Mouse (Mus musculus) forebrain, embryonic 16.5 days (tissue): ENCODE measurements around the gene Ctla4. TPM values are rescaled to one million over a fixed set of nuclear protein-coding genes. Genes with fewer than 3 reads are reported as not detected.

Source experiments
- ATAC-seq: fragments of 200-750 bp; cut with Nextera tagmentation; 2 replicates; pipeline ENCODE4 v1.8.0; 2017; ENCODE audit warnings: mild to moderate bottlenecking, moderate library complexity
- H3K27ac ChIP-seq: fragments of 300-500 bp; sonication (generic); 2 replicates; pipeline ENCODE4 v1.5.1; 2014; ENCODE audit warnings: low read length, control low read depth
- H3K27me3 ChIP-seq: fragments of 300-500 bp; sonication (generic); replicated peaks from 2 replicates; pipeline ENCODE4 v1.6.1; 2014; ENCODE audit warnings: low read length; ENCODE audit not compliant: control insufficient read depth, insufficient read depth
- H3K36me3 ChIP-seq: fragments of 300-500 bp; sonication (generic); 2 replicates; pipeline ENCODE4 v1.6.1; 2014; ENCODE audit not compliant: control insufficient read depth, insufficient read depth
- H3K4me1 ChIP-seq: fragments of 300-500 bp; sonication (generic); replicated peaks from 2 replicates; pipeline ENCODE4 v1.6.1; 2014; ENCODE audit warnings: low read length; ENCODE audit not compliant: control insufficient read depth, insufficient read depth
- H3K4me2 ChIP-seq: fragments of 300-500 bp; sonication (generic); 2 replicates; pipeline ENCODE4 v1.6.1; 2014; ENCODE audit warnings: mild to moderate bottlenecking, low read length, control low read depth
- H3K4me3 ChIP-seq: fragments of 300-500 bp; sonication (generic); replicated peaks from 2 replicates; pipeline ENCODE4 v1.5.1; 2014; ENCODE audit warnings: mild to moderate bottlenecking, low read length, control low read depth
- H3K9ac ChIP-seq: fragments of 300-500 bp; sonication (generic); replicated peaks from 2 replicates; pipeline ENCODE4 v1.6.1; 2014; ENCODE audit warnings: low read depth, low read length, control low read depth
- H3K9me3 ChIP-seq: fragments of 300-500 bp; sonication (generic); 2 replicates; pipeline ENCODE4 v1.6.1; 2016; ENCODE audit warnings: low read length; ENCODE audit not compliant: control insufficient read depth
- WGBS: fragments of 180-500 bp; shearing (Covaris S2); extraction: QIAGEN DNeasy Blood & Tissue Kit; methylation state at CpG from one replicate; pipeline ENCODE4 v1.1.7; 2014; 5-methylcytosine and 5-hydroxymethylcytosine counted together
- polyA plus RNA-seq: library from polyadenylated mRNA; unstranded; fragments of >200 nt; fragmentation: Nextera tagmentation; extraction: Ambion mirVana; gene quantifications from 2 replicates; pipeline ENCODE4 v1.2.1, GENCODE M21; 2015

The Ctla4 gene
- polyA plus RNA-seq, 1 experiment from 2014 or later, result not detected

DNA sequence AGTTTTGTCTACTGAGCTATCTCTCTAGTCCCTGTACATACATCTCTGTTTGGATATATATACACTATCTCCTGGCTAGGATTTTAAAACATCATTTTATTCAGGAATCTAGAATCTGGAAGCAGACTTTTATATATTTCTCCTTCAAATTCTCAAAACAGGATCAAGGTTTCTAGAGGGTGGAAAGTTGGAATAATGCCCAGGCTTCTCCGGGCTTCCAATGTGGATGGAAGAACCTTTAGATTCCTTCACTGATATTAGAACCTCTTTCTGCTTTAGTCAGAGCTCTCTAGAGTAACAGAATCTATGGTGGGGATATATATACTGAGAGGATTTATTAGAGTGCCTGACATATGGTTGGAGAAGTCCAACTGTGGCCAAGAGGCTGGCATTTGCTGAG lies 2.2 kb upstream of the Ctla4 start:
- Histone ChIP-seq H3K27me3 (no peaks in the 10 kb centered on the region), H3K27ac (no peak overlapping the region)
- 89% methylated on average over 1 of the region's 1 CpGs for WGBS

DNA sequence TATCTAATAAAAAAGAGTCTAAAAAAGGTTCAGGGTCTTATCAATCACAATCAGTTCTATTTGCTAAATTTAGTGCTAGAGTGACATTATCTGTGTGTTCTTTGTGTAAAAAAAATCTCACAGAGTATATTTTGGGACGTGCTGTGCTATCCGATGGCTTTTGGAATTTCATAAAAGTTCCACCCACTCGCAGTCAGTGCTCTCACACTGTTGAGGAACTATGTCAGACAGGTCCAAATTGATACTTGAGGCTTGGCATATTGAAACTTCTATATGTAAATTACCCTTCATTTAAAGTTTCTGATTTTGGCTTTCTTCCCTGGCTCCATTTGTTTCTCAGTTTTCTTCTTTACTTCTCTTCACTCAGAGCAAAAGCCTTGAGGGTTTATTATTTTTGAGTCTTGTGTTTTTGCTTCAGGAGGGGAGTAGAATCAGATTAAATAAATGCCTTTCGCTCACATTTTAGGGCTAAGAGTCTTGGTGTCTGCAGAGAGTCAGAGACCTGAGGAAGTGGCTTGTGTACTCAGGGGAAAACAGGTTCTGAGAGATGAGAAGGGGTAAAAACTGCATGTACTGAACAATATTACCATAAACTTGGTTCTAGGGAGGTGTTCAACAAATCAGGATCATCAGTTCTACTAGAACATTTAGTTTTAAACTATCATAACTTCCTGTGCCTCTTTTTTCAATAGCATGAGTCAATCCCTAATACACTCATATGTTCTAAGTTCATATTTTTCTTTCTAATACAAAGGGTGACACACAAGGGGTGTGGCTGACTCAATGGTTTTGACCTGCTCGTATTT lies 11.5 kb downstream of the Ctla4 start:
- H3K9me3 ChIP-seq, result no peaks in the 10 kb centered on the region
- WGBS, result 87% methylated on average over 5 of the region's 5 CpGs
- ATAC-seq, result no peak
- no peaks in the 10 kb centered on the region for H3K27me3 ChIP-seq
- H3K4me2 ChIP-seq, result no peak overlapping the region
- no peak overlapping the region for H3K9ac ChIP-seq
- no peak overlapping the region for H3K27ac ChIP-seq
- H3K36me3 ChIP-seq, result no peaks in the 10 kb centered on the region
- 0 out of 2 replicates have a peak, but pooled peaks cover 3% of the 10 kb centered on the region for H3K4me1 ChIP-seq
- no peak overlapping the region for H3K4me3 ChIP-seq

More for the DNA sequence above, 2.2 kb upstream of the Ctla4 start:
- H3K36me3 ChIP-seq, result no peaks in the 10 kb centered on the region
- H3K4me1 ChIP-seq, result 0 out of 2 replicates have a peak, but pooled peaks cover 3% of the 10 kb centered on the region
- H3K9me3 ChIP-seq, result no peaks in the 10 kb centered on the region
- ATAC-seq, result no peak
- no peak overlapping the region for H3K9ac ChIP-seq
- H3K4me3 ChIP-seq, result no peak overlapping the region
- H3K4me2 ChIP-seq, result no peak overlapping the region

DNA sequence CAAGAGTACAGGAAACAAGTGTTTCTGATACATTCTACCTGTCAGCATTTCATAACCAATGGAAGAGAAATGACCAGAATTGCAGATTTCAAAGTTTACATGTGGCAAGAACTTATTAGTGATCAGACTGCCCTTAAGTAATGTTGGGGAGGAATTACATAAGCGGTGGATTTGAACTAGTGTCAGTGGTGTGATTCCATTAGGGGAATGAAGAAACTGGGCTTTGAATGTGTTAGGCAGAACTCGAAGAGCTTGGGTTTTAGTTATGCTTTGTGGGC lies 12.1 kb downstream of the Ctla4 start:
- Histone ChIP-seq H3K27ac (no peak overlapping the region), H3K4me1 (0 out of 2 replicates have a peak, but pooled peaks cover 3% of the 10 kb centered on the region), H3K4me3 (no peak overlapping the region), H3K36me3 (no peaks in the 10 kb centered on the region), H3K9me3 (no peaks in the 10 kb centered on the region), H3K4me2 (no peak overlapping the region), H3K27me3 (no peaks in the 10 kb centered on the region), H3K9ac (no peak overlapping the region)
- 88% methylated on average over 2 of the region's 2 CpGs for WGBS
- no peak for ATAC-seq

DNA sequence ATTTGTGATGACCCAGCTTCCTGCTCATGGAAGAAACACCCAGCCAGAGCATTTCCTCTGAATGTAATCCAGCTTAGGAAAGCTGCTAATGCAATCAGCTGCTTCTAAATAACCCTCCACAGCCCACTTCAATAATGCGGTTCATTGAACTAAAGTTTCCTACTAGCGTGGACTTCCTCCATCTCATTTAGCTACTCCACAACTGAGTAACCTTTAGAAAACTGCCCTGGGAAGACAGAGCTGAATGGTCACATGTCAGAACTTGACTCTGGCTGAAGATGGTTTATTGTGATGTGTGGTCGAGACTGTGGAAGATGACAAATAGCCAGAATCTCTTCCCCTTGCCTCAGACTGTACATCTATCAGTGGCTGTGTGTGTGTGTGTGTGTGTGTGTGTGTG lies 12.4 kb downstream of the Ctla4 start:
- H3K4me2 ChIP-seq, result no peak overlapping the region
- H3K4me3 ChIP-seq, result no peak overlapping the region
- H3K27ac ChIP-seq, result no peak overlapping the region
- ATAC-seq, result no peak
- H3K9me3 ChIP-seq, result no peaks in the 10 kb centered on the region
- WGBS, result 77% methylated on average over 3 of the region's 3 CpGs
- no peaks in the 10 kb centered on the region for H3K36me3 ChIP-seq
- H3K27me3 ChIP-seq, result no peaks in the 10 kb centered on the region
- H3K9ac ChIP-seq, result no peak overlapping the region
- H3K4me1 ChIP-seq, result 0 out of 2 replicates have a peak, but pooled peaks cover 3% of the 10 kb centered on the region

- H3K27ac ChIP-seq, result no peak overlapping the region
- ATAC-seq, result peak; percentile 82
Measured at GRCm38 (mm10) chr1:60902547-60902946, 15.7 kb downstream of the Ctla4 start.

DNA sequence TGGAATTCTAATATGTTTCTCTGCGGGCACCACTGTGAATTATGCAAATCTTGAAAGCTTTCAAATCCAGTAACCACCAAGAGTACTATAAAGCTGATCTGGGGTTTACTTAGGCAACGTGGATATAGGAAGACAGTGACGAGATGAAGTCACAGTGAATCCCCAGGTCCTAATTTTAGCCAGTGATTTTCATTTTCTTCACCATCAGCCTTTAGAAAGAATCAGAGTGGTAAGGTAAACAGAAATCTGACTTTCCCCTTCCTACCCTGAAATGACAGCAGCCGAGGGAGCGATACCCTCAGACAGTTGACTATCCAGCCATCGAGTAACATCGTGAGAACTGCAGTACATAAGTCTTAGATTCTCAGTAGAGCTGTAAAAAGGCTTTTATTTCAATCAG lies 16.3 kb downstream of the Ctla4 start:
- 78% methylated on average over 7 of the region's 7 CpGs for WGBS
- Histone ChIP-seq H3K27me3 (no peaks in the 10 kb centered on the region), H3K4me2 (no peak overlapping the region), H3K27ac (no peak overlapping the region), H3K4me1 (0 out of 2 replicates have a peak, but pooled peaks cover 3% of the 10 kb centered on the region), H3K36me3 (no peaks in the 10 kb centered on the region), H3K9me3 (no peaks in the 10 kb centered on the region), H3K4me3 (no peak overlapping the region), H3K9ac (no peak overlapping the region)
- no peak for ATAC-seq

More at GRCm38 (mm10) chr1:60902547-60902946, 15.7 kb downstream of the Ctla4 start:
- WGBS, result 25% methylated on average over 6 of the region's 6 CpGs
- Histone ChIP-seq H3K9ac (no peak overlapping the region), H3K9me3 (no peaks in the 10 kb centered on the region), H3K4me1 (0 out of 2 replicates have a peak, but pooled peaks cover 3% of the 10 kb centered on the region), H3K4me3 (no peak overlapping the region), H3K36me3 (no peaks in the 10 kb centered on the region), H3K4me2 (no peak overlapping the region), H3K27me3 (no peaks in the 10 kb centered on the region)

- Histone ChIP-seq H3K36me3 (no peaks in the 10 kb centered on the region), H3K9ac (no peak overlapping the region), H3K4me3 (no peak overlapping the region), H3K4me1 (0 out of 2 replicates have a peak, but pooled peaks cover 3% of the 10 kb centered on the region), H3K27ac (no peak overlapping the region), H3K9me3 (no peaks in the 10 kb centered on the region), H3K27me3 (no peaks in the 10 kb centered on the region), H3K4me2 (no peak overlapping the region)
- ATAC-seq, result no peak
- 95% methylated on average over 2 of the region's 2 CpGs for WGBS
Measured at GRCm38 (mm10) chr1:60904456-60904978, 17.7 kb downstream of the Ctla4 start.

DNA sequence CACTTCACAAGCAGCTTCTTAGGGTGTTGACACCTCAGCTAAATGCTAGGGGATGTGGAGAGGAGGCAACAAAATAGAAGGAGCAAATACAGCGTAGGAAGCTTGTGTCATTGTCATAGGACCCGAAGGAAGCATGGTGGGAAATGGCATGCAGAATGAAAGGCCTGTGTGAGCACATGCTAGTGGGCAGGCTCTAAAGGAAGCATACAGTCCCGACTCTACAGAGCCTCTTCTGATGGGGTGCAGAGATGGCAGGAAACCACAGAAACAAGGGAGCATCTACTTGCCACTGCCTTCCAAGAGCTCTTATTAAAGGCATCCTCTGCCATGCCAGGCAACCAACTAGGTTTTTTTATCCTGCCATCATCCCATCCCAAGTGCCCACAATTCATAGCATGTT lies 20.7 kb downstream of the Ctla4 start:
- no peaks in the 10 kb centered on the region for H3K4me1 ChIP-seq
- no peak overlapping the region for H3K4me3 ChIP-seq
- ATAC-seq, result no peak
- no peak overlapping the region for H3K9ac ChIP-seq
- H3K27me3 ChIP-seq, result no peaks in the 10 kb centered on the region
- H3K36me3 ChIP-seq, result no peaks in the 10 kb centered on the region
- H3K9me3 ChIP-seq, result no peaks in the 10 kb centered on the region
- no peak overlapping the region for H3K27ac ChIP-seq
- WGBS, result 85% methylated on average over 3 of the region's 3 CpGs
- no peak overlapping the region for H3K4me2 ChIP-seq

- Histone ChIP-seq H3K9ac (no peak overlapping the region), H3K4me2 (no peak overlapping the region), H3K27me3 (no peaks in the 10 kb centered on the region), H3K27ac (no peak overlapping the region), H3K9me3 (no peaks in the 10 kb centered on the region), H3K4me1 (no peaks in the 10 kb centered on the region), H3K36me3 (no peaks in the 10 kb centered on the region), H3K4me3 (no peak overlapping the region)
- 91% methylated on average over 9 of the region's 9 CpGs for WGBS
- no peak for ATAC-seq
Measured at GRCm38 (mm10) chr1:60908751-60909161, 22.0 kb downstream of the Ctla4 start.
